Mouse (Mus musculus): ENCODE results near the gene Hnrnpul2.
"Not testable (repeated sequence)": the region's sequence is repeated elsewhere in the genome, so short reads cannot be mapped to it uniquely, and the experiment has no call there.

Gene Hnrnpul2

GRCm38 (mm10) chr19:8851639-8852038 lies 31.8 kb downstream of the Hnrnpul2 start:
- DNase-seq (ENCODE audit: extremely low read depth, low read depth), result no peak

- no peak for DNase-seq (ENCODE audit: extremely low read depth, low read depth)
Observed at GRCm38 (mm10) chr19:8852236-8852928, 32.6 kb downstream of the Hnrnpul2 start.

GRCm38 (mm10) chr19:8853117-8853516 lies 33.3 kb downstream of the Hnrnpul2 start:
- no peak for DNase-seq (ENCODE audit: extremely low read depth, low read depth)

GRCm38 (mm10) chr19:8857689-8858088 lies 37.9 kb downstream of the Hnrnpul2 start:
- DNase-seq (ENCODE audit: extremely low read depth, low read depth), result peak; percentile 43

GRCm38 (mm10) chr19:8859018-8859417 lies 39.2 kb downstream of the Hnrnpul2 start:
- DNase-seq (ENCODE audit: extremely low read depth, low read depth), result no peak

- DNase-seq (ENCODE audit: extremely low read depth, low read depth), result no peak
Observed at GRCm38 (mm10) chr19:8864265-8864664, 44.5 kb downstream of the Hnrnpul2 start.

GRCm38 (mm10) chr19:8870381-8870780 lies 50.6 kb downstream of the Hnrnpul2 start:
- not testable (repeated sequence) for DNase-seq (ENCODE audit: extremely low read depth, low read depth)

- DNase-seq (ENCODE audit: extremely low read depth, low read depth), result no peak
Observed at GRCm38 (mm10) chr19:8870838-8871237, 51.0 kb downstream of the Hnrnpul2 start.

- DNase-seq (ENCODE audit: extremely low read depth, low read depth), result peak; percentile 96
Observed at GRCm38 (mm10) chr19:8871267-8872186, 51.7 kb downstream of the Hnrnpul2 start, which contains the start of gene Ubxn1. TSS of gene Ubxn1 (plus strand) at chr19:8871496.

- no peak for DNase-seq (ENCODE audit: extremely low read depth, low read depth)
Observed at GRCm38 (mm10) chr19:8872266-8872840, 52.5 kb downstream of the Hnrnpul2 start.

- DNase-seq (ENCODE audit: extremely low read depth, low read depth), result no peak
Observed at GRCm38 (mm10) chr19:8875031-8875430, 55.2 kb downstream of the Hnrnpul2 start.

- peak; percentile 81 for DNase-seq (ENCODE audit: extremely low read depth, low read depth)
Observed at GRCm38 (mm10) chr19:8880311-8881033, 60.7 kb downstream of the Hnrnpul2 start, which contains the start of gene Uqcc3. TSS of gene Uqcc3 (minus strand) at chr19:8880923.

- DNase-seq (ENCODE audit: extremely low read depth, low read depth), result no peak
Observed at GRCm38 (mm10) chr19:8881034-8881392, 61.2 kb downstream of the Hnrnpul2 start.

- no peak for DNase-seq (ENCODE audit: extremely low read depth, low read depth)
Observed at GRCm38 (mm10) chr19:8883616-8884015, 63.8 kb downstream of the Hnrnpul2 start, which contains the start of the genes Lbhd1 and Gm49403. TSS of gene Lbhd1 (plus strand) at chr19:8883732. TSS of gene Gm49403 (plus strand) at chr19:8883930.
